Mouse (Mus musculus) kidney, embryonic 14.5 days (tissue): ENCODE measurements around the gene Tanc1. TPM values are rescaled to one million over a fixed set of nuclear protein-coding genes. Genes with fewer than 3 reads are reported as not detected.

Source experiments
- ATAC-seq: fragments of 200-750 bp; cut with Nextera tagmentation; 2 replicates; pipeline ENCODE4 v1.8.0; 2017; ENCODE audit warnings: moderate number of reproducible peaks, mild to moderate bottlenecking, moderate TSS enrichment, moderate library complexity; ENCODE audit not compliant: low FRiP score, low TSS enrichment
- H3K27ac ChIP-seq: fragments of 300-500 bp; sonication (generic); 2 replicates; pipeline ENCODE4 v1.5.1; 2014; ENCODE audit warnings: low read depth, mild to moderate bottlenecking, low read length, moderate library complexity, mixed read lengths
- H3K27me3 ChIP-seq: fragments of 300-500 bp; sonication (generic); 2 replicates; pipeline ENCODE4 v1.6.1; 2014; ENCODE audit warnings: mild to moderate bottlenecking, low read length; ENCODE audit not compliant: control insufficient read depth, insufficient read depth
- H3K36me3 ChIP-seq: fragments of 300-500 bp; sonication (generic); 2 replicates; pipeline ENCODE4 v1.6.1; 2014; ENCODE audit warnings: low read length, mixed read lengths; ENCODE audit not compliant: control insufficient read depth, insufficient read depth
- H3K4me1 ChIP-seq: fragments of 300-500 bp; sonication (generic); 2 replicates; pipeline ENCODE4 v1.6.1; 2014; ENCODE audit warnings: low read length, mixed read lengths; ENCODE audit not compliant: control insufficient read depth, insufficient read depth
- H3K4me2 ChIP-seq: fragments of 300-500 bp; sonication (generic); replicated peaks from 2 replicates; pipeline ENCODE4 v1.6.1; 2014; ENCODE audit warnings: low read depth, mild to moderate bottlenecking, low read length
- H3K4me3 ChIP-seq: fragments of 300-500 bp; sonication (generic); 2 replicates; pipeline ENCODE4 v1.5.1; 2014; ENCODE audit warnings: mild to moderate bottlenecking, low read length
- H3K9ac ChIP-seq: fragments of 300-500 bp; sonication (generic); 2 replicates; pipeline ENCODE4 v1.6.1; 2014; ENCODE audit warnings: low read depth, mild to moderate bottlenecking, low read length, moderate library complexity
- H3K9me3 ChIP-seq: fragments of 300-500 bp; sonication (generic); 2 replicates; pipeline ENCODE4 v1.6.1; 2016; ENCODE audit warnings: low read length; ENCODE audit not compliant: control insufficient read depth
- WGBS: fragments of 180-500 bp; shearing (Covaris S2); extraction: QIAGEN DNeasy Blood & Tissue Kit; methylation state at CpG from one replicate; pipeline ENCODE4 v1.1.7; 2014; 5-methylcytosine and 5-hydroxymethylcytosine counted together
- polyA plus RNA-seq: library from polyadenylated mRNA; unstranded; fragments of >200 nt; fragmentation: Nextera tagmentation; extraction: Ambion mirVana; gene quantifications from 2 replicates; pipeline ENCODE4 v1.2.1, GENCODE M21; 2014

Tanc1 gene
- polyA plus RNA-seq, 1 experiment from 2014 or later: 43.8 TPM

DNA sequence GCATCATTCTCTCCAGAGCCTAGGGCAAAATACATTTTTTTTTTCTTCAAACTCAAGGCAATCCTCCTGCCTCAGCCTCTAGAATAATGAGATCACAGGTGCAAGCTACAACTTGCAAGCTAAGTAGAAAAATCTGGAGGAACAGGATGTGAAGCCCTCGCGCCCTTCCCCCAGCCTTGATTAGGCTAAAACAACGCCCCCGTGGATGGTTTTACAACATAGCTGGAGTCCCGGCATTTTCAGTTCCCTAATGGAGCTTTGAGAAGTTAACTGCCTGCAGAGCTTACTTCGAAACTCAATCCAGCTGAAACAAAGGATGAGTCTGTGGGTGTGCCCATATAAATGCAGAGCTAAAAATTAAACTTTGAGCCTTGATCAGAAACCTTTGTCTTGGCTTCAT lies 277.9 kb downstream of the Tanc1 start:
- 59% methylated on average over 6 of the region's 6 CpGs for WGBS
- Histone ChIP-seq H3K4me2 (no peak overlapping the region), H3K4me1 (no peaks in the 10 kb centered on the region), H3K36me3 (0 out of 2 replicates have a peak, but pooled peaks cover 2% of the 10 kb centered on the region), H3K4me3 (no peak overlapping the region), H3K27ac (no peak overlapping the region), H3K9me3 (no peaks in the 10 kb centered on the region), H3K9ac (no peak overlapping the region), H3K27me3 (no peaks in the 10 kb centered on the region)
- no peak for ATAC-seq

Other genes with a start within 250 kb of the Tanc1 start
- 4.9 and 7.6 TPM in 2 replicates for gene Dapl1, start 127.4 kb upstream of the Tanc1 start, polyA plus RNA-seq